Mouse (Mus musculus): Measurements from ENCODE around the gene Tceal6.
"Not testable (repeated sequence)": the region's sequence is repeated elsewhere in the genome, so short reads cannot be mapped to it uniquely, and the experiment has no call there.

DNA sequence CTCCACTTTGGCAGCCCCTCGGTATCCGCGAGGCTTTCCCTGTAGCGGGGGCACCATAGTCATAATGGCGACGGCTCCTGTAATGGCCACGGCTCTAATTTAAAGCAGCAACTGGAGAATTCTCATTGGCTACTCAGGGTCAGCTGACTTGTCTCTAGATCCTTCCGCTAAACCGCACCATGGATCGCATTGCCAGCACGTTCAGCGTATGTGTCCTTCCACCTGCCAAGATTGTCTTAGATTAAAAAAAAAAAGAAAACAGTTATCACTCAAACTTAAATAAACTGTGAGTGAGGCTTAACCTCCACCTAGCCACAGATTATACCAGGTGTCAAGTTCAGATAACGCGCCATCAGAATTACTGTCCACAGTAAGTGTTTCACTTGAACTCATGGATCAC lies 33.0 kb downstream of the Tceal6 start, which contains the start of gene Gm15023:
- TF ChIP-seq CHD2 (IDR thresholded peaks at IDR 0.05; ENCODE audit: low read length); MAX (IDR thresholded peaks at IDR 0.05; ENCODE audit: low read length); JUND (IDR thresholded peaks at IDR 0.05; ENCODE audit: low read depth, low read length); KAT2A (conservative IDR thresholded peaks at IDR 0.05; ENCODE audit: low read depth, low read length); ZNF384 (IDR thresholded peaks at IDR 0.05; ENCODE audit: low read depth, low read length); CTCF (IDR thresholded peaks at IDR 0.05 in 2 of 3, conservative IDR thresholded peaks at IDR 0.05 in 1 of 3; ENCODE audit: control insufficient read depth in 1 of 3, insufficient read depth in 1 of 3, low read depth in 2 of 3, low read length in 3 of 3, poor library complexity in 1 of 3, severe bottlenecking in 1 of 3); ZKSCAN1 (IDR thresholded peaks at IDR 0.05; ENCODE audit: low read depth, low read length); USF1 (IDR thresholded peaks at IDR 0.05; ENCODE audit: low read depth, low read length); HCFC1 (IDR thresholded peaks at IDR 0.05; ENCODE audit: low read depth, low read length); POLR2A (IDR thresholded peaks at IDR 0.05; ENCODE audit: control insufficient read depth in 1 of 2, insufficient read depth in 1 of 2, low read depth in 1 of 2, low read length in 2 of 2, poor library complexity in 1 of 2); EP300 (IDR thresholded peaks at IDR 0.05; ENCODE audit: low read depth in 1 of 2, low read length in 2 of 2); ETS1 (IDR thresholded peaks at IDR 0.05; ENCODE audit: low read depth, low read length); NELFE (IDR thresholded peaks at IDR 0.05; ENCODE audit: low read depth, low read length): not testable (repeated sequence)

All from MEL (cell line).